Mouse (Mus musculus): Measurements from ENCODE around the gene Lrmda.

The Lrmda gene

GRCm38 (mm10) chr14:22323530-22324292 lies 304.2 kb downstream of the Lrmda start:
- no peak for DNase-seq (ENCODE audit: low read depth, low spot score)

- DNase-seq (ENCODE audit: low read depth, low spot score): no peak
Observed at GRCm38 (mm10) chr14:22326218-22326964, 306.9 kb downstream of the Lrmda start.

DNA sequence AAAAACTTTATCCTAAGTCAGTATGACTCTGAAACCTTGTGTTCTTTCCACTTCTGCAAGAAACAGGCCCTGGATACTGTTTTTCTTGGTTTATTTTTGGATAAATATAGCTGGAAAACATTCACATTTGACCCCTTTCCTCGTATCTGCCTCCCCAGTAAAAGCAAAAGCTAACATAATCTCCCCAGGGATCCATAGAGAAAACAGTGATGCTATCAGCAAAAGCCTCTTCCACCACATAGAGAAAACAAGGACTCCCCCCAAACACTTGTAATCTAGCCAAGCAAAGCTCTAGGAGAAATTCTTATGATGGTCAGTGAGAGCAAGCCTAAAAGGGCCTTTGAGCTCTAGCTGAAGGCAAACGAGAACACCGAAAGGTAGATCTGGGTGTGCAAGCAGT lies 309.7 kb downstream of the Lrmda start:
- DNase-seq (ENCODE audit: low read depth, low spot score): no peak

- DNase-seq (ENCODE audit: low read depth, low spot score): no peak
Observed at GRCm38 (mm10) chr14:22335101-22335820, 315.7 kb downstream of the Lrmda start.

DNA sequence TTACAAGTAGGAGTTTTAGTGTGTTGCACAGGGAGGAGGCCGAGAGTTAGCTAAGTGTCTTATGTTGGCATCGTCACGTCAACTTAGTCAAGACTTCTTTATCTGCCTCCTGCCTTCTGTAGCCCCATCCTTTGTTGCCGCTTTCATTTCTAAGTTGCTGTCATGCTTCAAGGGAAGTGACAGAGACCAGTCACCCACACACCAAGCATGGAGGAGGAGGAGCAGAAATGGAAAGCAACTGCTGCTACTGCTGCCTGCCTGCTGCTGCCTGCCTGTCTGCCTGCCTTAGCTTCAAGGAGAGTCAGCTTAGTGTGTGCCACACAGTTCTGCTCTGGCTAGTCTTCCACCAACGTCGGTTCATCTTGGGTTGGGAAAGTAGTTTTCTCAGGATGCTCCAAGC lies 319.7 kb downstream of the Lrmda start:
- DNase-seq (ENCODE audit: low read depth, low spot score): no peak

- no peak for DNase-seq (ENCODE audit: low read depth, low spot score)
Observed at GRCm38 (mm10) chr14:22343357-22343756, 323.8 kb downstream of the Lrmda start.

- DNase-seq (ENCODE audit: low read depth, low spot score): no peak
Observed at GRCm38 (mm10) chr14:22345248-22345647, 325.7 kb downstream of the Lrmda start.

GRCm38 (mm10) chr14:22353626-22354025 lies 334.1 kb downstream of the Lrmda start:
- no peak for DNase-seq (ENCODE audit: low read depth, low spot score)

DNA sequence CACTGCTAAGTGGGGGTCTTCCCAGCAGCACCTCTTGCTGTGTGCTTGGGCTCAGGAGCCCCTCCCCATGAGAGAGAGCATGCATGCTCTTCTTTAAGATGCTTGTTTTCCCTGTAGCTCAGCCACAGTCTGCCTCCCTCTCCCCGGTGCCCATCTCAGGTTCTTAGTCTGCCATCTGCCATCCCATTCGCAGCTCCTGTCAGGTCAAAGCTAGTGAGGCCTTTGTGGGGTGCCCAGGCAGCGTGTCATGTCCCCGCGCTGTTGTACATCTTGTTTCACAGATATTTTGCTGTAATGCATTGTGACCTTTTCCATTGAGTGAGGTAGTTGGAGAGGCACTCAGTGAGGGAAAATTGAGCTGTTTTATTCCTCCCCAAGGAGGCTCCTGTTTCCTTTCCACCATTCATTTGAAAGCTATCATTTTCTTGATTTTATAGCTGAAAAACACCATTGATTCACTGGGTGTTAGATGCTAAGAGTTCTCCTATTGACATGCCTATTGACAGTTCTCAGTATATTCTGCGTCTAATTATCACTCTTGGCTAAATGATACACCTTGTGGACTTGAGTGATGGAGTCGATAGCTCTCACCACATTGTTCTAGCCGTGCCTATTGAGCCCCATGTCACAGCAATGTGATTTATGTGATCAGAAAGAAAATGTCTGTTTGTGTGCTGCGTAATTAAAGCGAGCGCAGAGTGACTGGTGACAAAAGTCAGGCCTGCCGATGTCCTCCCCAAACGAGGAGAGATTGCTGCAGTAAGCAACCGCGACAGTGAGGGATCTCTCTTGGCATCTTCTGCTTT lies 335.5 kb downstream of the Lrmda start:
- DNase-seq (ENCODE audit: low read depth, low spot score): no peak

- no peak for DNase-seq (ENCODE audit: low read depth, low spot score)
Observed at GRCm38 (mm10) chr14:22357991-22358503, 338.5 kb downstream of the Lrmda start.

GRCm38 (mm10) chr14:22364010-22364748 lies 344.7 kb downstream of the Lrmda start:
- no peak for DNase-seq (ENCODE audit: low read depth, low spot score)

DNA sequence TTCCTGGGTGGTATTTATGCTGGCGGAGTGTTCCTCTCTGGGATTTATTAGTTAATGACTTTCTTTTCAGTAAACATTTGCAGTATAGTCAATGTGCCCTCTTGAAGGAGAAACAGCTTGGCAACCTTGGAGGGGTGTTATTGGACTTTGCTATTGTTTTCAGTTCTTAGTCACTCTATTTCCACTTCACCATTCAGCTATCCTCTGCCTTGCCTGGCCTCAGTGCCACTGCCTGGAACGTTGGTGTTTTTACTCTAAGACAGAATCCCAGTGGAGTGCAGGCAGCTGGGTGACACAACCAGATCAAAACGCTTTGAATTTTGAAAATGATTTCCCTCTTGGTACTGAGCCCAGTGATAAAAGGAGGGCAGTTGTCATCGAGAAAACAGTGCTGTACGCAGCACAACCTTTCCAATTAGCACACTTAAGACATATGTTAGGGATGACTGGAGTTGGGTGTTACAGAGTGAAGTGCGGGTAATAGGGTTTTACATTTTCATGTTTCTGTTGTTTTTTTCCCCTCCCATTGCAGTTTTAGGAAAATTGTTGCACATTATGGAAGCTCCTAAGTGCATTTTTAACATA lies 345.4 kb downstream of the Lrmda start:
- DNase-seq (ENCODE audit: low read depth, low spot score): no peak

DNA sequence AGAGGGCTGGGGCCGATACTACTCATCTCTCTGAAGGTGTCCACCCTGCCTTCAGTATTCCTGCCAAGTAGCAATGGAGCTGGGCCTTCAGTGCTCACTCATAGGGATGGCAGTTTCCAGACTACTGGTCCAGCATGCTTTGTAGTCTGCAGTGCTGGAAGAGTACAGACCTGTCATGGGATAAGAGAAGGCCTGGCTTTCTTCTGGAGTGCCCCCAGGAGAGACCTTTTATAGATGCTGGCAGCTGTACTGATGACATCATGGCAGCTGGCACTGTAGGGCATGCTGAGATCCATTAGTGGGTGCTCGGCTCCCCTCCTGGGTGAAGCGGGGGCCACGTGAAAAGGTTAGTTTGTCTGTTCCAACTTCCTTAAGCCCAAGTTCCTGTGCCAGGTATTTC lies 348.1 kb downstream of the Lrmda start:
- DNase-seq (ENCODE audit: low read depth, low spot score): no peak

DNA sequence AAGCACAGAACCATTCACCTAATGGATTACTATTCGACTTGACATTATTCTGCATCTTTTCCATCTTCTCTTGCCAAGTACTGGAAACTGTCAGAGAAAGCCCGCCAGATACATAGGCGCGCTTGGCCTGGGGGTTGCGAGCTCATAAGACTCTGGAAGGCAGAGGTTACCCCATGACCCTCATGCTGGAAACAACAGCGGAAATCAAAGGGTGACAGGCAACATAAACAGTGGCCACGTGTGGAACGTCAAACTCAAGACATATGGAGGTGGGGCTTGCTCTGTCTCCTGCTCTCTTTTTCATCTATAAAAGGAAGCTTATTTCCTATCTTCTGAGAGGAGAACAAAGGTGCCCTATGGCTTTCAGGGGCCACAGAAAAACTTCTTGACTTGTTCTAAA lies 351.6 kb downstream of the Lrmda start:
- DNase-seq (ENCODE audit: low read depth, low spot score): no peak

GRCm38 (mm10) chr14:22372666-22373360 lies 353.3 kb downstream of the Lrmda start:
- DNase-seq (ENCODE audit: low read depth, low spot score): no peak

- DNase-seq (ENCODE audit: low read depth, low spot score): no peak
Observed at GRCm38 (mm10) chr14:22373361-22373745, 353.8 kb downstream of the Lrmda start.

DNA sequence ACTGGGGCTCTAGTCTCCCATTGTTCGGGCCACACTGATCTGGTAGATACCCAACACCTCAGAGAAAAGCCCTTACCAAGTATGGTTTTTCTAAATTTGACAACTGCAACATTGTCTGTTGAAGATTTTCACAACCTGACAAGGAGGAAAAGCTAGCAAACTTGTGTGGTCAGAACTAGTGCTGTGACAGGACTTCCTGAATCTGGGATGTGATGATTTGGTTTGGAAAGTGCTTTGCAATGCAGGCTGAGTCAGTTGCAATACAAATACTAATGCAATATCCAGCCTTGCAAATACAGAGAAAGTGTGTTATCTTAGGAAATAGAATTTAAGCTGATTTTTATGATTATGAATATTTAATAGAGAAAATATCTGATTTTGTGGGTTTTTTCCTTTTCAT lies 357.6 kb downstream of the Lrmda start:
- no peak for DNase-seq (ENCODE audit: low read depth, low spot score)

- DNase-seq (ENCODE audit: low read depth, low spot score): no peak
Observed at GRCm38 (mm10) chr14:22382101-22382500, 362.6 kb downstream of the Lrmda start.

- no peak for DNase-seq (ENCODE audit: low read depth, low spot score)
Observed at GRCm38 (mm10) chr14:22393616-22394015, 374.1 kb downstream of the Lrmda start.

GRCm38 (mm10) chr14:22402411-22402810 lies 382.9 kb downstream of the Lrmda start:
- DNase-seq (ENCODE audit: low read depth, low spot score): no peak
